Mouse (Mus musculus): ENCODE data around the gene Nfatc2ip.

Gene Nfatc2ip

GRCm38 (mm10) chr7:126396298-126397119 lies at the start of gene Nfatc2ip:
Nfatc2ip (minus strand) TSS chr7:126396737.
- DNase-seq (ENCODE audit: low read depth, low spot score): peak; percentile 100

- no peak for DNase-seq (ENCODE audit: low read depth, low spot score)
Measured at GRCm38 (mm10) chr7:126446217-126446616, 49.7 kb upstream of the Nfatc2ip start.

- no peak for DNase-seq (ENCODE audit: low read depth, low spot score)
Measured at GRCm38 (mm10) chr7:126445104-126445815, 48.7 kb upstream of the Nfatc2ip start.

- DNase-seq (ENCODE audit: low read depth, low spot score): no peak
Measured at GRCm38 (mm10) chr7:126444536-126444935, 48.0 kb upstream of the Nfatc2ip start.

DNA sequence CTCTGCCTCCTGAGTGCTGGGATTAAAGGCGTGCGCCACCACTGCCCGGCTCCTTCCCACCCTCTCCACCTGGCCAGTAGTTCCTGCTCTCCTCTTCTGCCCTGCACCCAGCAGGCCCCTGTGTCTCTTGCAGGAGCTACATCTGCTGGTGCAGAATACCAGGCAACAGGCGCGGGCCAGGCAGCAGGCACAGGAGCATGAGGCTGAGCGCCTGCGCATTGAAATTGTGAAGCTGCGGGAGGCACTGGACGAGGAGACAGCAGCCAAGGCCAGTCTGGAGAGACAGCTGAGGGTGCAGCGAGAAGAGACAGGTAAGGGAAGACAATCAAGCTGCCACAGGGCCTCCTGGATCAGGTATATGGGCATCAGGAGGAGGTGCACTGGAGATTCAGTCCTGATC lies 47.5 kb upstream of the Nfatc2ip start:
- DNase-seq (ENCODE audit: low read depth, low spot score): no peak

DNA sequence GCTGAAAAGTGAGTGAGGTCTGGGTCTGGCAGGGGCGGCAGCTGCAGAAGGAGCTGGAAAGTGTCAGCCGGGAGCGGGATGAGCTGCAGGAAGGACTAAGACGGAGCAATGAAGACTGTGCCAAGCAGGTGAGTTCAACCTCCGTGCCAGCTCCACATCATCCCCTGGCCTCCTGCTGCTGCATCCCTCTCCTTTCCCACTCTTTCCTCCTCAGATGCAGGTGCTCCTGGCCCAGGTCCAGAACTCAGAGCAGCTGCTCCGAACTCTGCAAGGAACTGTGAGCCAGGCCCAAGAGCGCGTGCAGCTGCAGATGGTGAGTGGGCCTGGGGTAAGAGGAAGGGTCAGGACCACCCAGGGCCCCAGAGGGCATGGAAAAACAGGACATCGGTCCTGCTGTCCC lies 43.6 kb upstream of the Nfatc2ip start:
- DNase-seq (ENCODE audit: low read depth, low spot score): no peak

GRCm38 (mm10) chr7:126436851-126437250 lies 40.3 kb upstream of the Nfatc2ip start:
- peak; percentile 62 for DNase-seq (ENCODE audit: low read depth, low spot score)

DNA sequence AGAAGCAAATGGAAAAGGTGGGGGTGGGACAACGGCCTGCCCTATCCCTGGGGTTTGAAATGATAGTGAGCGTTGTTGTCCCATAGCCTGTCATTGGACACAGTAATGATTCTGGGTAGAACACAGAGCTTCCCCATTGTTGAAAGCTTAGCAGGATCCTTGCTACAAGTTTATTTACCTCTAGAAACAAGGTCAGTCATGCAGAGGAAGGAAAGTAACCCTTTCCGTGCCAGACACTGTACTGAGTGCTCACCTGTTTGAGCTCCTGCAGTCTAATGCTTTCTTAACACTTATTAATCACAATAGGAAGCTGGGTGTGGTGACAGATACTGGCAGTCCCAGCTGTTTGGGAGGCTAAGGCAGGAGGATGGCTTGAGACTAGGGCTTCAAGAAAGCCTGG lies 39.3 kb upstream of the Nfatc2ip start:
- DNase-seq (ENCODE audit: low read depth, low spot score): no peak

DNA sequence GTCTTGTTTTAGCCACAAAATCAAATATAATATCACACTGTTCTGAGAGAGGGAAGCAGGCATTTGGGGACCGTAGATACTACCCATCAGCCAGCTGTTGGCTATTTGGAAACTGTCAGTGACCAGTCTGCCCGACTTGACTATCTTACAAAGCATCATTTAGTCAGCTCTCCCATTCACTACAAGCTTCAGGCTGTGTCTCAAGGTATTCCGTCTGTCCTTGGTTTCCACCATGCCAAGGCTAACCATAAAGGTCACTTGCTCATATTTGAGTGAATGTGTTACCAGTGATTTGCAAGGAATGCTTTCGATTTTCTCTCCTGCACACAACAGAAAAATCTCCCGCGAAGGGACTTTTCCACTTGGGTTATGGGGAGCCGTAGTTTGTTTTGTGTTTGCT lies 38.2 kb upstream of the Nfatc2ip start:
- no peak for DNase-seq (ENCODE audit: low read depth, low spot score)

- no peak for DNase-seq (ENCODE audit: low read depth, low spot score)
Measured at GRCm38 (mm10) chr7:126430167-126430566, 33.6 kb upstream of the Nfatc2ip start.

- peak; percentile 12 for DNase-seq (ENCODE audit: low read depth, low spot score)
Measured at GRCm38 (mm10) chr7:126429503-126429898, 33.0 kb upstream of the Nfatc2ip start.

- DNase-seq (ENCODE audit: low read depth, low spot score): peak; percentile 96
Measured at GRCm38 (mm10) chr7:126428631-126429502, 32.3 kb upstream of the Nfatc2ip start, which contains the start of gene Rabep2. Rabep2 (plus strand) TSS chr7:126428759.

DNA sequence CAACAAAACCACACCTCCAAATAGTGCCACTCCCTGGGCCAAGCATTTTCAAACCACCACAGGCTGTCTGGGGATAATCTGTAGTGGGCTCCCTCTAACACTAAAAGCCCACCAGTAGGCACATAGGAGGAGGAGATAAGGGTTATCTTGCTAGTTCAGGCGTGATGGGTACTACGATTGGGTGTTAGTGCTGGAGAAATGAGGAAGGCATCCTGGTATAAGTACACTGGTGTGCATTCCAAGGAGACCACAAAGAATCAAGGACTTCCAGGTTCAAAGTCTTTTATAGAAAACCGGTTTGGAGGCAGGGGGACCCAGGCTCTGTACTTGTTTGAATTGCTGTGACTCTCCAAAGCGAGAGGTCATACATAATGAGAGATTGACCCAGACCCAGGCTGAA lies 31.6 kb upstream of the Nfatc2ip start:
- peak; percentile 3 for DNase-seq (ENCODE audit: low read depth, low spot score)

GRCm38 (mm10) chr7:126427323-126427860 lies 30.9 kb upstream of the Nfatc2ip start:
- DNase-seq (ENCODE audit: low read depth, low spot score): no peak

DNA sequence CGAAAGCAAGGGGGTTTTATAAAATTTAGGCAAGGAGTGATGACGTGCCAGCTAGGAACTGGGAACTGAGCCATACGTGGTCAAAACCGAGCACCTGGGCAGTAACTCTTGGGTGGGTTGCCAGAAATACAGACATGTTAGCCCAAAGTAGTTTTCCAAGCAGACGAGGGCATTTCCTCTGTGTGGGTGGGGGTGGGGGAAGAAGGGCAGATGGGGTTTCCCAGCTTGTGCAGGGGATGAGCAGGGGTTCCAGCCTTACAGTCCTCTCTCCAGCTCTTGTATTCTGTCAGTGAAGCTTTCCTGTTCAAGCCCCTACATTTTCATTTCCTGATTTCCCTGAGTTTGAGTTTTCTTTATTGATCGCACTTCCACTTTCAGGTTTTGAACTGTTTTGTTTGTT lies 27.6 kb upstream of the Nfatc2ip start:
- DNase-seq (ENCODE audit: low read depth, low spot score): no peak

DNA sequence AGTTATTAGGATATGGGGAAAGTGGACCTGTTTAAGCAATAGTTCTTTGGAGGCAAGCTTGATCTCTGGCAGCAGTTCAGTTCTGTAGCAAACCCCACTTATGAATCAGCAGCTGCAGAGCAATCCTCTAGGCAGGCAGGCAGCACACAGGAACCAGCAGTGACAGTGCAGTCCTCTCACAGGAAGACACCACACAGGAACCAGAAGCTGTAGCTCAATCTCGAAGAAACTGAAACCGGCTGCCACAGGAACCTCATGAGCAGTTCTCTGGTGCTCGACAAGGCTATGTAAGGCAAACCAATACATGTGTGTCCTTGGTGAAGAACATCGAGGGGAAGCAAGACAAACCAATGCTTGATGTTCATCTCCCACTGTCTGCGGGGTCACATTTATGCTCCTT lies 25.2 kb upstream of the Nfatc2ip start:
- DNase-seq (ENCODE audit: low read depth, low spot score): no peak

DNA sequence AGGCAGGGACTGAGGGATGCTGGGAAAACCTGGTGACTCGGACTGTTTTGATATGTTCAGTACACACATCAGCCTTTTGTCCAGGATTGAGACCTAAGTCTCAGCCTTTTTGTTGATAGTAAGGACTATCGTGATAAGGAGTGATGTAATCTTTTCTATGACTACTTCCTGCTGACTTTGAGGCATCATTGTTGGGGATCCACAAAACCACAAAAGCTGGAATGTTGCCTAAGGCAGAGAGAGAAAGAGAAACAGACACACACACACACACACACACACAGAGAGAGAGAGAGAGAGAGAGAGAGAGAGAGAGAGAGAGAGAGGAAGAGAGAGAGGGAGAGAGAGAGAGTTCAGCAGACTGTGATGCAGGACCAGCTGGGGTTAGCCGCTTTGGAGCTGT lies 22.0 kb upstream of the Nfatc2ip start:
- no peak for DNase-seq (ENCODE audit: low read depth, low spot score)

DNA sequence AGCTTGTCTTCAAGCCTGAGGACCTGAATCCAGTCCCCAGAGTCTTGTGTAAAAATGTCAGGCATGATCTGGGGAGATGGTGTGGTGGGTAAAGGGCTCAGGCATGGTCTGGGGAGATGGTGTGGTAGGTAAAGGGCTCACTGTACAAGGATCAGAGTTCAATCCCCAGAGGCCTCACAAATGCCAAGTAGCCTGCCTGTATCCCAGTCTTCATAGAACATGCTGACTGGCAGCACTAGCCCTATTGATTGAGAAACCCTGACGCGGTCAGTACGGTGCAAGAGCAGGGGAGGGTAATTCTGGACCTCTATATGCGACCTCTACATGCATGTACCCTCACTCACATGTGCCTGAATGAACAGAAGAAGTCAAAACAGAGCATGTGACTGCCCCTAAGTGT lies 21.1 kb upstream of the Nfatc2ip start:
- DNase-seq (ENCODE audit: low read depth, low spot score): no peak

DNA sequence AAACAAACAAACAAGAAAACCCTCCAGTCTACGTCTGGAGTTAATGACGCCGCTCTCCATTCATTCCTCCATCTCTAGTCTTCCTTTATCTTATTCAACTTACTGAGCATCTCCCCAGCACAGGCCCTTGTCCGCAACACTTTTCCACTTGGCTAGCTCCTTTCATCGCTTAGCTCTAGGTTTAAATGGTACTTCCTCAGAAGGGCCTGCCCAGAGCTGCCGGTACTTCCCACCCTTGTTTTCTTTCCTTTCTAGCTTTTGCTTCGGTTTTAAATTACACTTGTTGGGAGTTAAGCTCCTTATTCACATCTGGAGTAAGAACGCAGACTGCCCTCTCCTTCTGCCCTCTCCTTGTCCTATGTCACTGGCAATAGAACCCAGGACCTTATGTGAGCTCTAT lies 20.5 kb upstream of the Nfatc2ip start:
- DNase-seq (ENCODE audit: low read depth, low spot score): no peak

GRCm38 (mm10) chr7:126416615-126417014 lies 20.1 kb upstream of the Nfatc2ip start:
- DNase-seq (ENCODE audit: low read depth, low spot score): no peak

- DNase-seq (ENCODE audit: low read depth, low spot score): no peak
Measured at GRCm38 (mm10) chr7:126414725-126415124, 18.2 kb upstream of the Nfatc2ip start, which contains the start of gene Cd19. Cd19 (minus strand) TSS chr7:126414889.

- no peak for DNase-seq (ENCODE audit: low read depth, low spot score)
Measured at GRCm38 (mm10) chr7:126411061-126411460, 14.5 kb upstream of the Nfatc2ip start.
